Mouse (Mus musculus) E14TG2a.4 (cell line): ENCODE measurements around the gene Caskin1.

Experiments used
- CTCF ChIP-seq: conservative IDR thresholded peaks from 2 replicates; pipeline ENCODE4 v1.5.1; 2014; ENCODE audit warnings: low read length
- POU5F1 ChIP-seq: IDR thresholded peaks from 2 replicates; pipeline ENCODE4 v1.6.1; 2014; ENCODE audit warnings: low read length, borderline replicate concordance

DNA sequence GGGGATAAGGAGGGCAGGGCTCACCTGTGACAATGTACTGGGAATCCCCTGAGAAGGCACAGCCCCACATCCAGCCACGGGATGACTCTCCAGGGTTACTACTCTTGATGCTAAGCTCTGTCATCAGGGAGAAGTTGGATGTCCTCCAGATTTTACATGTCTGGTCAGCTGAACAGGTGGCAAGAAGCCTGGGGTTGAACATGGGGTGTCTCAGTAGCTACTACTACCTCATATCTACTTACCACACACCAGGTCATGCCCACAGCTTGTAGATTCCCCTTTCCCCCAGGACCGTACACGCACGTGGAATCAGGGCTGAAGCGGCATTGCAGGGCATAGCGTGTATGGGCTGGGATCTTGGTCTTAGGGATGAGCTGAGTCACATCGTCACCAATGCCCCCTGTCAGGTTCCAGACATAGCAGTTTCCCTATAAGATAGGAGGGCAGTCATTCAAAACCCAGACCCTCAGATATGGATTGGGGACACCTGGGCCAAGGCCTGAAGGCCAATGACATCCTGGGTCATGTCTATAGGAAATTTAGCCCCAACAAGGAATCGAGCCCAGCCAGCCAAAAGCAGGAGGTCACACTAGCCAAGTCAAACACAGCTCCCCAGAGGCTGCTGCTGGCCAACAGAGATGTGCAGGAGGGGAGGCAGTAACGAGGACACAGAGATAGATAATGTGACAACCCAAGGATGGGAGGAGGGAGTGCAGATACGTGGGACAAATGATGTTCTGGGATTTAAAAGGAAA lies 12.2 kb upstream of the Caskin1 start:
- TF ChIP-seq CTCF (no peak), POU5F1 (no peak)
